7 mouse cellular contexts compared by ENCODE assay signal in genomic region chr6:113326533-113327315, GRCm38 (mm10). TPM values are rescaled to one million over a fixed set of nuclear protein-coding genes. Genes with fewer than 3 reads are reported as not detected.
A peak's percentile ranks its signal among the peaks of the same experiment; 100 is the strongest.
DNase-seq lines count a peak whose midpoint lies in the region; ATAC-seq and TF ChIP-seq lines count a peak whose summit lies in the region.

Gene Ogg1 (plus strand): TSS chr6:113326972.

- peak; percentile 98 for ATAC-seq in intestine, postnatal 0 days
- ATAC-seq in midbrain, embryonic 12.5 days (ENCODE audit: low FRiP score, low read depth): peak; percentile 98

- peak; percentile 87 for TF ChIP-seq POLR2A in small intestine, adult 2 months (IDR thresholded peaks at IDR 0.05; ENCODE audit: low read depth, low read length)

- peak; percentile 98 for DNase-seq in adrenal gland, postnatal 10 days
- DNase-seq in embryonic facial prominence, embryonic 10.5 days (ENCODE audit: low spot score): peak; percentile 98
- DNase-seq in gonadal fat pad, adult 2 months (ENCODE audit: low read depth): peak; percentile 92
- peak; percentile 98 for DNase-seq in left cerebral cortex, postnatal 4 days

- peak within 1 kb of the TSS; percentile 88 for H3K27ac ChIP-seq in embryonic facial prominence, embryonic 10.5 days (replicated peaks)
- H3K27ac ChIP-seq in intestine, postnatal 0 days (ENCODE audit: low read depth, low read length): peak within 1 kb of the TSS; percentile 89
- peak within 1 kb of the TSS; percentile 90 for H3K27ac ChIP-seq in midbrain, embryonic 12.5 days (replicated peaks)
- H3K27ac ChIP-seq in small intestine, adult 2 months (ENCODE audit: insufficient read depth, low read depth, low read length): peak within 1 kb of the TSS; percentile 74

- peaks cover 70% of the 10 kb centered on the region for H3K36me3 ChIP-seq in embryonic facial prominence, embryonic 10.5 days (replicated peaks)
- H3K36me3 ChIP-seq in intestine, postnatal 0 days (ENCODE audit: control insufficient read depth, insufficient read depth): peaks cover 51% of the 10 kb centered on the region
- peaks cover 50% of the 10 kb centered on the region for H3K36me3 ChIP-seq in midbrain, embryonic 12.5 days
- H3K36me3 ChIP-seq in small intestine, adult 2 months (ENCODE audit: control insufficient read depth, insufficient read depth, low read length): peaks cover 27% of the 10 kb centered on the region

- peak within 1 kb of the TSS; percentile 85 for H3K4me2 ChIP-seq in intestine, postnatal 0 days (replicated peaks; ENCODE audit: low read depth)
- peak within 1 kb of the TSS; percentile 85 for H3K4me2 ChIP-seq in midbrain, embryonic 12.5 days (replicated peaks)

- peak within 1 kb of the TSS; percentile 77 for H3K4me3 ChIP-seq in embryonic facial prominence, embryonic 10.5 days
- peak within 1 kb of the TSS; percentile 49 for H3K4me3 ChIP-seq in intestine, postnatal 0 days (ENCODE audit: low read depth, low read length)
- peak within 1 kb of the TSS; percentile 59 for H3K4me3 ChIP-seq in midbrain, embryonic 12.5 days
- peak within 1 kb of the TSS; percentile 85 for H3K4me3 ChIP-seq in small intestine, adult 2 months (ENCODE audit: low read depth, low read length)

- WGBS in embryonic facial prominence, embryonic 10.5 days: under 1% methylated on average over 52 of the region's 52 CpGs
- WGBS in intestine, postnatal 0 days: under 1% methylated on average over 52 of the region's 52 CpGs
- WGBS in midbrain, embryonic 12.5 days: under 1% methylated on average over 52 of the region's 52 CpGs
- under 1% methylated on average over 52 of the region's 52 CpGs for WGBS in small intestine, adult 2 months

- H3K4me1 ChIP-seq in embryonic facial prominence, embryonic 10.5 days: peaks cover 21% of the 10 kb centered on the region
- H3K4me1 ChIP-seq in intestine, postnatal 0 days (replicated peaks; ENCODE audit: control insufficient read depth, insufficient read depth, low read length): 0 out of 2 replicates have a peak, but pooled peaks cover 4% of the 10 kb centered on the region
- H3K4me1 ChIP-seq in midbrain, embryonic 12.5 days: peaks cover 19% of the 10 kb centered on the region
- H3K4me1 ChIP-seq in small intestine, adult 2 months (ENCODE audit: control insufficient read depth, insufficient read depth, insufficient read length, low read length): peaks cover 6% of the 10 kb centered on the region; the same call in 1 of the 2 replicates

- intact Hi-C loops in left cerebral cortex, postnatal 4 days (cut with DNase I): no loop called here

- TF ChIP-seq CTCF in intestine, postnatal 0 days (IDR thresholded peaks at IDR 0.05; ENCODE audit: low read depth): no peak; the same call in 1 of the 2 replicates
- TF ChIP-seq CTCF in small intestine, adult 2 months (IDR thresholded peaks at IDR 0.05; ENCODE audit: extremely low read depth, insufficient read length, insufficient replicate concordance, low read depth, low read length): peak; percentile 14; the same call in 1 of the 2 replicates

- no peaks in the 10 kb centered on the region for H3K9me3 ChIP-seq in embryonic facial prominence, embryonic 10.5 days
- no peaks in the 10 kb centered on the region for H3K9me3 ChIP-seq in intestine, postnatal 0 days (ENCODE audit: control insufficient read depth)
- no peaks in the 10 kb centered on the region for H3K9me3 ChIP-seq in midbrain, embryonic 12.5 days

- peak within 1 kb of the TSS; percentile 59 for H3K9ac ChIP-seq in intestine, postnatal 0 days (ENCODE audit: low read depth, low read length)
- H3K9ac ChIP-seq in midbrain, embryonic 12.5 days (replicated peaks): peak within 1 kb of the TSS; percentile 76

- H3K27me3 ChIP-seq in embryonic facial prominence, embryonic 10.5 days (replicated peaks; ENCODE audit: low read depth, poor library complexity, severe bottlenecking): no peaks in the 10 kb centered on the region
- no peaks in the 10 kb centered on the region for H3K27me3 ChIP-seq in intestine, postnatal 0 days (replicated peaks; ENCODE audit: control insufficient read depth, insufficient read depth, low read length)
- H3K27me3 ChIP-seq in midbrain, embryonic 12.5 days: no peaks in the 10 kb centered on the region
- H3K27me3 ChIP-seq in small intestine, adult 2 months (ENCODE audit: control insufficient read depth, insufficient read depth, low read length): no peaks in the 10 kb centered on the region

RNA-seq across cellular contexts. Expression of gene Ogg1, which starts in this region (rescaled TPM):
- 10 to 100 TPM; 11.9 to 12.0 TPM for total RNA-seq in adrenal gland, postnatal 10 days (2021)
- 17.8 and 20.0 TPM in 2 replicates for polyA plus RNA-seq in embryonic facial prominence, embryonic 10.5 days (2016; fragmentation: Nextera tagmentation; extraction: Ambion mirVana)
- 20.4 and 30.5 TPM in 2 replicates for polyA plus RNA-seq in gonadal fat pad, adult 2 months (2012; rRNA removed)
- polyA plus RNA-seq in intestine, postnatal 0 days (2015; fragmentation: Nextera tagmentation; extraction: Ambion mirVana): 8.0 and 9.7 TPM in 2 replicates
- 1 to 10 TPM; 8.8 to 9.4 TPM for total RNA-seq in left cerebral cortex, postnatal 4 days (2021)
- polyA plus RNA-seq in midbrain, embryonic 12.5 days (2016; fragmentation: Nextera tagmentation; extraction: Ambion mirVana): 11.7 and 13.6 TPM in 2 replicates
- polyA plus RNA-seq in small intestine, adult 2 months (2012; rRNA removed): 7.9 and 10.9 TPM in 2 replicates

Comparison
In these comparisons a context has a peak if more than half of its experiments do, and no peak if none do; other contexts are left out.
1. Peak in every context shown above with its lines: DNase-seq, ATAC-seq, H3K4me3 ChIP-seq and H3K27ac ChIP-seq.